Mouse (Mus musculus) lung, postnatal 0 days (tissue): ENCODE results near the gene Phykpl. TPM values are rescaled to one million over a fixed set of nuclear protein-coding genes. Genes with fewer than 3 reads are reported as not detected.

Experiments used
- ATAC-seq: fragments of 200-750 bp; cut with Nextera tagmentation; 2 replicates; pipeline ENCODE4 v1.8.0; 2017; ENCODE audit warnings: moderate library complexity
- DNase-seq: peaks from one replicate; pipeline ENCODE4 v3.0.0-alpha.2; 2016; ENCODE audit warnings: low spot score
- H3K27ac ChIP-seq: fragments of 300-500 bp; sonication (generic); 2 replicates; pipeline ENCODE4 v1.5.1; 2014; ENCODE audit warnings: antibody characterized with exemption, mild to moderate bottlenecking, low read length, mixed read lengths
- H3K27me3 ChIP-seq: fragments of 300-500 bp; sonication (generic); replicated peaks from 2 replicates; pipeline ENCODE4 v1.6.1; 2014; ENCODE audit warnings: low read length, mixed read lengths; ENCODE audit not compliant: insufficient read depth
- H3K36me3 ChIP-seq: fragments of 300-500 bp; sonication (generic); 2 replicates; pipeline ENCODE4 v1.6.1; 2014; ENCODE audit warnings: low read length, mixed read lengths; ENCODE audit not compliant: insufficient read depth
- H3K4me1 ChIP-seq: fragments of 300-500 bp; sonication (generic); 2 replicates; pipeline ENCODE4 v1.6.1; 2014; ENCODE audit warnings: antibody characterized with exemption, low read depth, low read length, mixed read lengths; ENCODE audit not compliant: insufficient read depth
- H3K4me2 ChIP-seq: fragments of 300-500 bp; sonication (generic); replicated peaks from 2 replicates; pipeline ENCODE4 v1.6.1; 2014; ENCODE audit warnings: low read depth, mild to moderate bottlenecking, low read length, moderate library complexity, mixed read lengths
- H3K4me3 ChIP-seq: fragments of 300-500 bp; sonication (generic); 2 replicates; pipeline ENCODE4 v1.5.1; 2014; ENCODE audit warnings: low read depth, low read length
- H3K9ac ChIP-seq: fragments of 300-500 bp; sonication (generic); replicated peaks from 2 replicates; pipeline ENCODE4 v1.6.1; 2014; ENCODE audit warnings: low read depth, mild to moderate bottlenecking
- H3K9me3 ChIP-seq: fragments of 300-500 bp; sonication (generic); 2 replicates; pipeline ENCODE4 v1.6.1; 2016; ENCODE audit warnings: low read length, mixed read lengths
- CTCF ChIP-seq: IDR thresholded peaks from 2 replicates; pipeline ENCODE4 v1.5.1; 2016; ENCODE audit warnings: antibody characterized with exemption, mild to moderate bottlenecking
- EP300 ChIP-seq: IDR thresholded peaks from 2 replicates; pipeline ENCODE4 v1.6.1; 2016; ENCODE audit warnings: antibody characterized with exemption, mild to moderate bottlenecking, control low read depth
- WGBS: fragments of 180-500 bp; shearing (Covaris S2); extraction: QIAGEN DNeasy Blood & Tissue Kit; methylation state at CpG from one replicate; pipeline ENCODE4 v1.1.7; 2014; 5-methylcytosine and 5-hydroxymethylcytosine counted together
- polyA plus RNA-seq: library from polyadenylated mRNA; unstranded; fragments of >200 nt; fragmentation: Nextera tagmentation; extraction: Ambion mirVana; gene quantifications from 2 replicates; pipeline ENCODE4 v1.2.1, GENCODE M21; 2015

The Phykpl gene
- 10.8 and 12.0 TPM in 2 replicates for polyA plus RNA-seq

- H3K27me3 ChIP-seq: no peaks in the 10 kb centered on the region
- under 1% methylated on average over 54 of the region's 59 CpGs for WGBS
- peak within 1 kb of the TSS; percentile 90 for H3K4me2 ChIP-seq
- ATAC-seq: peak; percentile 97
- DNase-seq: peak; percentile 98
- peak within 1 kb of the TSS; percentile 97 for H3K27ac ChIP-seq
- no peaks in the 10 kb centered on the region for H3K9me3 ChIP-seq
- peak within 1 kb of the TSS; percentile 82 for H3K9ac ChIP-seq
- TF ChIP-seq CTCF (peak; percentile 69), EP300 (peak; percentile 69; the same call in 1 of the 2 replicates)
- H3K4me3 ChIP-seq: peak within 1 kb of the TSS; percentile 64
- peaks cover 8% of the 10 kb centered on the region; the same call in 1 of the 2 replicates for H3K36me3 ChIP-seq
- peaks cover 22% of the 10 kb centered on the region for H3K4me1 ChIP-seq
Observed at GRCm38 (mm10) chr11:51584431-51585248, at the start of gene Phykpl. Gene Phykpl, plus strand, starts transcription at chr11:51584757.

DNA sequence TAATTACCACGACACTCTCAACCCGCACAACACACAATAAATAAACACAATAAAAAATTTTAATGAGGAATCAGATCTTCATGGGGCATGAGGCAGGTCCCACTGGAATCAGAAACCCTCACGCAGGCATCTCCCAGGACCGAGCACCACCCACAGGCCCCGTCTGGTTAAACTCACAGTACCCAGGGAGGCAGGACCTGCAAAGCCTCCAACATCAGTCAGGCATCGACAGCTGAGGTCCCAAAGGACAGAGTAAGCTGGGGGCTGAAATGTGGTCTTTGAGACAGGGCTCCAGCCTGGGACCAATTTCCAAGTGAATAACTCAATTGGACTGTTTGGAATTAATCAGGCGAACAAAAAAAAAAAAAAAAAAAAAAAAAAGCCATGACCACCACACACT, 46.2 kb upstream of the Phykpl start:
- Histone ChIP-seq H3K4me1 (no peaks in the 10 kb centered on the region), H3K27me3 (no peaks in the 10 kb centered on the region), H3K4me3 (no peak overlapping the region), H3K4me2 (no peak overlapping the region), H3K9ac (no peak overlapping the region), H3K27ac (no peak overlapping the region), H3K36me3 (no peaks in the 10 kb centered on the region), H3K9me3 (no peaks in the 10 kb centered on the region)
- DNase-seq (no peak), ATAC-seq (no peak)
- TF ChIP-seq CTCF (no peak), EP300 (no peak)
- 68% methylated on average over 6 of the region's 7 CpGs for WGBS

- no peak for TF ChIP-seq CTCF
- TF ChIP-seq EP300: no peak
- ATAC-seq: peak; percentile 24; the same call in 1 of the 2 replicates
- no peak overlapping the region for H3K27ac ChIP-seq
- no peak overlapping the region for H3K4me2 ChIP-seq
- H3K36me3 ChIP-seq: no peaks in the 10 kb centered on the region
- 61% methylated on average over 13 of the region's 13 CpGs for WGBS
- DNase-seq: no peak
- H3K4me3 ChIP-seq: no peak overlapping the region
- no peaks in the 10 kb centered on the region for H3K4me1 ChIP-seq
- H3K27me3 ChIP-seq: no peaks in the 10 kb centered on the region
- H3K9ac ChIP-seq: no peak overlapping the region
- no peaks in the 10 kb centered on the region for H3K9me3 ChIP-seq
Observed at GRCm38 (mm10) chr11:51538919-51539758, 45.4 kb upstream of the Phykpl start.

GRCm38 (mm10) chr11:51539759-51540282, 44.7 kb upstream of the Phykpl start:
- H3K4me3 ChIP-seq: no peak overlapping the region
- no peaks in the 10 kb centered on the region for H3K4me1 ChIP-seq
- TF ChIP-seq CTCF (peak; percentile 98), EP300 (no peak)
- no peaks in the 10 kb centered on the region for H3K36me3 ChIP-seq
- no peak overlapping the region for H3K4me2 ChIP-seq
- no peak overlapping the region for H3K9ac ChIP-seq
- H3K9me3 ChIP-seq: no peaks in the 10 kb centered on the region
- DNase-seq: peak; percentile 97
- no peaks in the 10 kb centered on the region for H3K27me3 ChIP-seq
- WGBS: 9% methylated on average over 10 of the region's 10 CpGs
- H3K27ac ChIP-seq: no peak overlapping the region
- peak; percentile 94 for ATAC-seq

GRCm38 (mm10) chr11:51542424-51542823, 42.1 kb upstream of the Phykpl start:
- no peak overlapping the region for H3K27ac ChIP-seq
- no peaks in the 10 kb centered on the region for H3K27me3 ChIP-seq
- H3K9ac ChIP-seq: no peak overlapping the region
- TF ChIP-seq EP300 (no peak), CTCF (no peak)
- no peak overlapping the region for H3K4me3 ChIP-seq
- 57% methylated on average over 9 of the region's 9 CpGs for WGBS
- no peaks in the 10 kb centered on the region for H3K4me1 ChIP-seq
- ATAC-seq: no peak
- H3K36me3 ChIP-seq: no peaks in the 10 kb centered on the region
- H3K9me3 ChIP-seq: no peaks in the 10 kb centered on the region
- no peak for DNase-seq
- no peak overlapping the region for H3K4me2 ChIP-seq
